Mouse (Mus musculus) midbrain, embryonic 11.5 days (tissue): ENCODE results near the gene Rnf103. TPM values are rescaled to one million over a fixed set of nuclear protein-coding genes. Genes with fewer than 3 reads are reported as not detected.
"Not testable (repeated sequence)": the region's sequence is repeated elsewhere in the genome, so short reads cannot be mapped to it uniquely, and the experiment has no call there.

Source experiments
- ATAC-seq: fragments of 200-750 bp; cut with Nextera tagmentation; 2 replicates; pipeline ENCODE4 v1.8.0; 2017; ENCODE audit warnings: moderate TSS enrichment, moderate library complexity; ENCODE audit not compliant: low FRiP score
- DNase-seq: peaks from one replicate; pipeline ENCODE4 v3.0.0; 2015; ENCODE audit warnings: low spot score; ENCODE audit errors: missing footprints
- H3K27ac ChIP-seq: fragments of 300-500 bp; sonication (generic); 2 replicates; pipeline ENCODE4 v1.5.1; 2014; ENCODE audit warnings: low read depth, low read length
- H3K27me3 ChIP-seq: fragments of 300-500 bp; sonication (generic); 2 replicates; pipeline ENCODE4 v1.6.1; 2014; ENCODE audit warnings: mild to moderate bottlenecking, low read length, moderate library complexity, mixed read lengths; ENCODE audit not compliant: control insufficient read depth, insufficient read depth
- H3K36me3 ChIP-seq: fragments of 300-500 bp; sonication (generic); 2 replicates; pipeline ENCODE4 v1.6.1; 2014; ENCODE audit warnings: mild to moderate bottlenecking, low read length, moderate library complexity, mixed read lengths; ENCODE audit not compliant: control insufficient read depth, insufficient read depth
- H3K4me1 ChIP-seq: fragments of 300-500 bp; sonication (generic); 2 replicates; pipeline ENCODE4 v1.6.1; 2014; ENCODE audit warnings: low read length; ENCODE audit not compliant: control insufficient read depth, insufficient read depth
- H3K4me2 ChIP-seq: fragments of 300-500 bp; sonication (generic); 2 replicates; pipeline ENCODE4 v1.6.1; 2014; ENCODE audit warnings: mild to moderate bottlenecking, moderate library complexity
- H3K4me3 ChIP-seq: fragments of 300-500 bp; sonication (generic); 2 replicates; pipeline ENCODE4 v1.5.1; 2014; ENCODE audit warnings: low read depth, low read length
- H3K9ac ChIP-seq: fragments of 300-500 bp; sonication (generic); 2 replicates; pipeline ENCODE4 v1.6.1; 2014; ENCODE audit warnings: low read length
- H3K9me3 ChIP-seq: fragments of 300-500 bp; sonication (generic); 2 replicates; pipeline ENCODE4 v1.6.1; 2016; ENCODE audit warnings: low read length; ENCODE audit not compliant: control insufficient read depth
- WGBS: fragments of 180-500 bp; shearing (Covaris S2); extraction: QIAGEN DNeasy Blood & Tissue Kit; methylation state at CpG from one replicate; pipeline ENCODE4 v1.1.7; 2014; 5-methylcytosine and 5-hydroxymethylcytosine counted together
- polyA plus RNA-seq: library from polyadenylated mRNA; unstranded; fragments of >200 nt; fragmentation: Nextera tagmentation; extraction: Ambion mirVana; gene quantifications from 2 replicates; pipeline ENCODE4 v1.2.1, GENCODE M21; 2014

Gene Rnf103
- polyA plus RNA-seq, result 16.4 and 19.3 TPM in 2 replicates

GRCm38 (mm10) chr6:71493675-71494340 is at the start of gene Rnf103:
Gene Rnf103, plus strand, starts transcription at chr6:71493894.
- no peaks in the 10 kb centered on the region for H3K27me3 ChIP-seq
- H3K27ac ChIP-seq, result peak within 1 kb of the TSS; percentile 96
- H3K4me3 ChIP-seq, result peak within 1 kb of the TSS; percentile 87
- peak within 1 kb of the TSS; percentile 67 for H3K4me2 ChIP-seq
- peaks cover 3% of the 10 kb centered on the region; the same call in 1 of the 2 replicates for H3K4me1 ChIP-seq
- no peaks in the 10 kb centered on the region for H3K9me3 ChIP-seq
- no peaks in the 10 kb centered on the region for H3K36me3 ChIP-seq
- DNase-seq, result peak; percentile 100
- H3K9ac ChIP-seq, result peak within 1 kb of the TSS; percentile 98
- peak; percentile 98 for ATAC-seq
- WGBS, result under 1% methylated on average over 75 of the region's 79 CpGs

- no peaks in the 10 kb centered on the region for H3K9me3 ChIP-seq
- no peak for ATAC-seq
- WGBS, result 91% methylated on average over 1 of the region's 1 CpGs
- H3K4me2 ChIP-seq, result no peak overlapping the region
- H3K27me3 ChIP-seq, result no peaks in the 10 kb centered on the region
- no peaks in the 10 kb centered on the region for H3K36me3 ChIP-seq
- H3K4me1 ChIP-seq, result peaks cover 7% of the 10 kb centered on the region
- DNase-seq, result no peak
- no peak overlapping the region for H3K4me3 ChIP-seq
- H3K9ac ChIP-seq, result no peak overlapping the region
- H3K27ac ChIP-seq, result no peak overlapping the region
Observed at GRCm38 (mm10) chr6:71444756-71445155, 48.9 kb upstream of the Rnf103 start.

GRCm38 (mm10) chr6:71445560-71445959 is 48.1 kb upstream of the Rnf103 start:
- peaks cover 7% of the 10 kb centered on the region for H3K4me1 ChIP-seq
- H3K27ac ChIP-seq, result no peak overlapping the region
- no peaks in the 10 kb centered on the region for H3K9me3 ChIP-seq
- H3K4me3 ChIP-seq, result no peak overlapping the region
- no peak overlapping the region for H3K4me2 ChIP-seq
- ATAC-seq (no peak), DNase-seq (no peak)
- no peaks in the 10 kb centered on the region for H3K27me3 ChIP-seq
- WGBS, result 85% methylated on average over 6 of the region's 6 CpGs
- H3K9ac ChIP-seq, result no peak overlapping the region
- no peaks in the 10 kb centered on the region for H3K36me3 ChIP-seq

- 80% methylated on average over 2 of the region's 2 CpGs for WGBS
- H3K9me3 ChIP-seq, result no peaks in the 10 kb centered on the region
- H3K27me3 ChIP-seq, result no peaks in the 10 kb centered on the region
- no peak overlapping the region for H3K9ac ChIP-seq
- H3K4me1 ChIP-seq, result no peaks in the 10 kb centered on the region
- H3K4me2 ChIP-seq, result no peak overlapping the region
- ATAC-seq (no peak), DNase-seq (no peak)
- H3K27ac ChIP-seq, result no peak overlapping the region
- no peak overlapping the region for H3K4me3 ChIP-seq
- H3K36me3 ChIP-seq, result no peaks in the 10 kb centered on the region
Observed at GRCm38 (mm10) chr6:71452792-71453191, 40.9 kb upstream of the Rnf103 start.

GRCm38 (mm10) chr6:71453983-71454739 is 39.5 kb upstream of the Rnf103 start:
- not testable (repeated sequence) for H3K9me3 ChIP-seq, H3K4me3 ChIP-seq, DNase-seq, H3K9ac ChIP-seq, H3K4me1 ChIP-seq, ATAC-seq, H3K4me2 ChIP-seq, H3K36me3 ChIP-seq, H3K27me3 ChIP-seq, H3K27ac ChIP-seq

- no peak overlapping the region for H3K27ac ChIP-seq
- H3K9ac ChIP-seq, result no peak overlapping the region
- H3K9me3 ChIP-seq, result no peaks in the 10 kb centered on the region
- WGBS, result 76% methylated on average over 8 of the region's 8 CpGs
- H3K36me3 ChIP-seq, result no peaks in the 10 kb centered on the region
- DNase-seq (no peak), ATAC-seq (no peak)
- no peak overlapping the region for H3K4me2 ChIP-seq
- no peaks in the 10 kb centered on the region for H3K27me3 ChIP-seq
- H3K4me3 ChIP-seq, result no peak overlapping the region
- H3K4me1 ChIP-seq, result no peaks in the 10 kb centered on the region
Observed at GRCm38 (mm10) chr6:71457956-71458608, 35.6 kb upstream of the Rnf103 start.

- H3K4me3 ChIP-seq, result no peak overlapping the region
- DNase-seq (no peak), ATAC-seq (no peak)
- WGBS, result 80% methylated on average over 3 of the region's 3 CpGs
- no peaks in the 10 kb centered on the region for H3K27me3 ChIP-seq
- H3K9me3 ChIP-seq, result no peaks in the 10 kb centered on the region
- no peaks in the 10 kb centered on the region for H3K4me1 ChIP-seq
- H3K9ac ChIP-seq, result no peak overlapping the region
- no peak overlapping the region for H3K4me2 ChIP-seq
- H3K36me3 ChIP-seq, result no peaks in the 10 kb centered on the region
- no peak overlapping the region for H3K27ac ChIP-seq
Observed at GRCm38 (mm10) chr6:71465146-71465545, 28.5 kb upstream of the Rnf103 start.

- DNase-seq, result no peak
- WGBS, result 75% methylated on average over 4 of the region's 4 CpGs
Observed at GRCm38 (mm10) chr6:71467766-71468165, 25.9 kb upstream of the Rnf103 start.

GRCm38 (mm10) chr6:71469291-71469690 is 24.4 kb upstream of the Rnf103 start:
- Histone ChIP-seq H3K36me3 (no peaks in the 10 kb centered on the region), H3K27me3 (no peaks in the 10 kb centered on the region), H3K4me1 (no peaks in the 10 kb centered on the region), H3K27ac (no peak overlapping the region), H3K9ac (no peak overlapping the region), H3K4me3 (no peak overlapping the region), H3K4me2 (no peak overlapping the region), H3K9me3 (no peaks in the 10 kb centered on the region)
- 67% methylated on average over 3 of the region's 3 CpGs for WGBS
- DNase-seq (no peak), ATAC-seq (no peak)

More at GRCm38 (mm10) chr6:71467766-71468165, 25.9 kb upstream of the Rnf103 start:
- no peak for ATAC-seq
- H3K9ac ChIP-seq, result no peak overlapping the region
- H3K9me3 ChIP-seq, result no peaks in the 10 kb centered on the region
- no peaks in the 10 kb centered on the region for H3K36me3 ChIP-seq
- no peaks in the 10 kb centered on the region for H3K4me1 ChIP-seq
- H3K4me2 ChIP-seq, result no peak overlapping the region
- no peak overlapping the region for H3K4me3 ChIP-seq
- no peak overlapping the region for H3K27ac ChIP-seq
- H3K27me3 ChIP-seq, result no peaks in the 10 kb centered on the region
